ENCODE assay signal across 10 mouse cellular contexts in the genomic region with DNA sequence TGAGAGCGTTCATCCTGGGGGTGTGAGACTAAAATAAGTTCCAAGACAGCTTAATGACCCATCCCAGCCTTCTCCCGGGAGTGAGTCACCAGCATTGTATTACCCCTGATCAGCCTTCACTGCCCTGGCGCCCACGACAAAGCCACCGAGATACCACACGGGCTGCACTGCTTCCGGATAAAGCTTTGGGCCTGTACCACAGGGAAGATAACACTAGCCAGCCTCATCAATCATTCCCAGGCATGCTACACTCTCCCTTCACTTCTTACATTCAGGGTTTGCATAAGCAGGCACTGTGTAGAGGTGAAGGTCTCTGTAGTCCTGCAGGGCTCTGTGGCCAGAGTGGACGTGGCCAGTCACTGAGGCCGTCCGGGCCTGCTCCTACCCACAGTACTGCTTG. TPM values are rescaled to one million over a fixed set of nuclear protein-coding genes. Genes with fewer than 3 reads are reported as not detected.
DNase-seq lines count a peak whose midpoint lies in the region; ATAC-seq and TF ChIP-seq lines count a peak whose summit lies in the region.
"Had no signal": no experiment of that assay in that cellular context is flagged by ENCODE, and none has a peak within 500 bp of the region (broad histone marks: within the 10 kb centered on the region; RNA-seq: fewer than 3 reads in every experiment).

No protein-coding gene starts in this region.

- H3K27ac ChIP-seq in heart, embryonic 13.5 days (replicated peaks), result peak overlapping the region; percentile 43
- H3K27ac ChIP-seq in liver, postnatal 0 days (ENCODE audit: low read depth), result no peak overlapping the region
- H3K27ac ChIP-seq: limb, embryonic 13.5 days; midbrain, embryonic 12.5 days had no signal

- H3K9ac ChIP-seq in heart, embryonic 13.5 days, result no peak overlapping the region
- no peak overlapping the region for H3K9ac ChIP-seq in liver, postnatal 0 days (replicated peaks)
- H3K9ac ChIP-seq: limb, embryonic 13.5 days; midbrain, embryonic 12.5 days had no signal

- H3K4me1 ChIP-seq in heart, embryonic 13.5 days, result peaks cover 19% of the 10 kb centered on the region
- peaks cover 8% of the 10 kb centered on the region; the same call in 1 of the 2 replicates for H3K4me1 ChIP-seq in liver, postnatal 0 days (ENCODE audit: insufficient read depth)
- H3K4me1 ChIP-seq: midbrain, embryonic 12.5 days had no signal

- no peak overlapping the region for H3K4me2 ChIP-seq in heart, embryonic 13.5 days
- H3K4me2 ChIP-seq in liver, postnatal 0 days (ENCODE audit: low read depth, low read length), result no peak overlapping the region
- H3K4me2 ChIP-seq: limb, embryonic 13.5 days; midbrain, embryonic 12.5 days had no signal

- H3K36me3 ChIP-seq in heart, embryonic 13.5 days, result no peaks in the 10 kb centered on the region
- H3K36me3 ChIP-seq in C2C12 (ENCODE audit: control insufficient read depth, insufficient read depth), result no peaks in the 10 kb centered on the region
- H3K36me3 ChIP-seq in liver, postnatal 0 days (replicated peaks; ENCODE audit: insufficient read depth, low read length), result no peaks in the 10 kb centered on the region
- H3K36me3 ChIP-seq: limb, embryonic 13.5 days; midbrain, embryonic 12.5 days had no signal

- no peaks in the 10 kb centered on the region for H3K79me3 ChIP-seq in C2C12 (ENCODE audit: low read depth)

- H3K4me3 ChIP-seq in heart, embryonic 13.5 days, result no peak overlapping the region
- H3K4me3 ChIP-seq in C2C12 (ENCODE audit: insufficient read depth, poor library complexity, severe bottlenecking), result no peak overlapping the region
- H3K4me3 ChIP-seq in liver, postnatal 0 days (ENCODE audit: low read depth, low read length), result no peak overlapping the region
- H3K4me3 ChIP-seq: limb, embryonic 13.5 days; midbrain, embryonic 12.5 days had no signal

- no peaks in the 10 kb centered on the region for H3K9me3 ChIP-seq in heart, embryonic 13.5 days
- no peaks in the 10 kb centered on the region for H3K9me3 ChIP-seq in liver, postnatal 0 days (ENCODE audit: low read length)
- H3K9me3 ChIP-seq: limb, embryonic 13.5 days; midbrain, embryonic 12.5 days had no signal

- H3K27me3 ChIP-seq in heart, embryonic 13.5 days (replicated peaks), result no peaks in the 10 kb centered on the region
- no peaks in the 10 kb centered on the region for H3K27me3 ChIP-seq in C2C12 (ENCODE audit: control insufficient read depth, insufficient read depth, insufficient read length)
- H3K27me3 ChIP-seq in liver, postnatal 0 days (ENCODE audit: insufficient read depth, low read length), result no peaks in the 10 kb centered on the region
- H3K27me3 ChIP-seq: limb, embryonic 13.5 days; midbrain, embryonic 12.5 days had no signal

- 15% methylated on average over 10 of the region's 10 CpGs for WGBS in heart, embryonic 13.5 days
- 36% methylated on average over 10 of the region's 10 CpGs for WGBS in liver, postnatal 0 days (ENCODE audit: insufficient replicate concordance)

- TF ChIP-seq CTCF in C2C12 (IDR thresholded peaks at IDR 0.05; ENCODE audit: control insufficient read depth, insufficient read depth, insufficient read length), result no peak
- no peak for TF ChIP-seq CTCF in liver, postnatal 0 days (IDR thresholded peaks at IDR 0.05; ENCODE audit: low read depth)

- ATAC-seq in heart, embryonic 13.5 days (ENCODE audit: extremely low read depth, insufficient number of reproducible peaks, low FRiP score, low TSS enrichment), result no peak
- peak; percentile 45 for ATAC-seq in liver, postnatal 0 days
- no peak for ATAC-seq in CD4-positive, CD25-positive, alpha-beta regulatory T cell, adult 4 months

- TF ChIP-seq EP300 in liver, postnatal 0 days (IDR thresholded peaks at IDR 0.05; ENCODE audit: low read depth), result no peak

- no peak for DNase-seq in heart, adult 9 months (ENCODE audit: low spot score in 2 of 2)
- DNase-seq in brain, adult 2 months (ENCODE audit: low read depth, low spot score), result peak; percentile 50
- no peak for DNase-seq in liver, postnatal 0 days
- no peak for DNase-seq in right cerebral cortex, postnatal 36 days (ENCODE audit: low spot score in 2 of 2)
- no peak for DNase-seq in spleen, adult 12 weeks (ENCODE audit: low spot score)

- H3ac ChIP-seq in C2C12 (ENCODE audit: control insufficient read depth, insufficient read length, low read depth), result no peak overlapping the region

- no peaks in the 10 kb centered on the region for H3K79me2 ChIP-seq in C2C12 (ENCODE audit: control insufficient read depth, insufficient read depth)

TF ChIP-seq in C2C12, 6 proteins besides CTCF, POLR2A, EP300 and RAD21:
- TF ChIP-seq USF1 (IDR thresholded peaks at IDR 0.05; ENCODE audit: low read depth), result no peak
- TF ChIP-seq FOSL1 (IDR thresholded peaks at IDR 0.05; ENCODE audit: insufficient read depth, low read length, poor library complexity, severe bottlenecking), result peak; percentile 72
- TF ChIP-seq MYOG (IDR thresholded peaks at IDR 0.05; ENCODE audit: control insufficient read depth, extremely low read depth, insufficient read length), result no peak
- peak; percentile 21 for TF ChIP-seq MAX (IDR thresholded peaks at IDR 0.05)
- no peak for TF ChIP-seq MYOD1 (IDR thresholded peaks at IDR 0.05; ENCODE audit: control insufficient read depth, insufficient read length, low read depth)
- no peak for TF ChIP-seq CEBPB (IDR thresholded peaks at IDR 0.05; ENCODE audit: low read depth)

RNA-seq across cellular contexts. Expression of a gene that starts 21.7 kb away (rescaled TPM):
- polyA plus RNA-seq in heart, embryonic 13.5 days (2015; fragmentation: Nextera tagmentation; extraction: Ambion mirVana), result 26.1 and 29.9 TPM in 2 replicates
- polyA plus RNA-seq in C2C12 (2012; fragmentation: generic; extraction: Trizol), result 10.7 TPM
- polyA plus RNA-seq in liver, postnatal 0 days (2015; fragmentation: Nextera tagmentation; extraction: Ambion mirVana), result 47.8 and 53.1 TPM in 2 replicates
- 1 to 10 TPM; 4.7 to 8.9 TPM for polyA plus RNA-seq in CD4-positive, CD25-positive, alpha-beta regulatory T cell, adult 4 months (2017; shearing (Covaris generic))

RNA-seq across cellular contexts. Expression of a gene that starts 56.2 kb away (rescaled TPM):
- polyA plus RNA-seq in heart, embryonic 13.5 days (2015; fragmentation: Nextera tagmentation; extraction: Ambion mirVana), result 2.0 and 2.2 TPM in 2 replicates
- polyA plus RNA-seq in C2C12 (2012; fragmentation: generic; extraction: Trizol), result 0.04 TPM
- polyA plus RNA-seq in liver, postnatal 0 days (2015; fragmentation: Nextera tagmentation; extraction: Ambion mirVana), result 0.39 and 0.54 TPM in 2 replicates
- 1 to 10 TPM in 1 of 2 experiments, under 1 TPM in 1; 0.86 to 2.4 TPM for polyA plus RNA-seq in CD4-positive, CD25-positive, alpha-beta regulatory T cell, adult 4 months (2017; shearing (Covaris generic))
